Mouse (Mus musculus) bone marrow, adult 2 months (tissue): ENCODE results near the gene Usp24.

Experiments used
- CTCF ChIP-seq: fragments of 200-500 bp; IDR thresholded peaks from 2 replicates; pipeline ENCODE4 v1.5.1; 2011; ENCODE audit warnings: low read length, control low read depth; ENCODE audit not compliant: control insufficient read depth, insufficient read depth
- POLR2A ChIP-seq: fragments of 200-500 bp; IDR thresholded peaks from 2 replicates; pipeline ENCODE4 v1.6.1; 2011; ENCODE audit warnings: low read depth, mild to moderate bottlenecking, control low read depth, low read length, borderline replicate concordance; ENCODE audit not compliant: control insufficient read depth

- TF ChIP-seq CTCF (no peak), POLR2A (no peak)
Observed at GRCm38 (mm10) chr4:106276937-106277336, 39.1 kb upstream of the Usp24 start.
